Mouse (Mus musculus): ENCODE results near the gene Wdr60.

DNA sequence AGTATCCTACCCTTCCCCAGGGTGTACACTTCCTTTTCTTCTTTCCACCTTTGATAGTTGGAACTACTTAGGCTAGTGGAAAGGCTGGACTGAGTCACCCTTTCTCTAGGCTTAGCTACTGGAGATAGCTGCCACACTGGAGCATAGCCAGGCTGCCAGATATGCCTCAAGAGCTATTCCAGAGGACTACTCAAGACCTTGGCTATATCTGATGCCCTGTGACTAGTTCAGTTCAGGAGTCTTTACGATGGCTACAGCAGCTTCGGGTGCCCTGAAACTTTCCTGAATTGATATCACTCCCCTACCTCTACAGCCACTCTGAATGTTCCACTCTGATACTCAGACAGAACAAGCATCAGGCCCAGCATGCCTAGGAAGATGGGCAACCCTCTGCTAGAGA, 1.9 kb upstream of the Wdr60 start:
- TF ChIP-seq CTCF (IDR thresholded peaks at IDR 0.05; ENCODE audit: low read depth) (no peak), EP300 (IDR thresholded peaks at IDR 0.05; ENCODE audit: low read depth) (no peak)
